Mouse (Mus musculus) C3H10T1/2 (cell line): ENCODE measurements around the gene Gm10600. TPM values are rescaled to one million over a fixed set of nuclear protein-coding genes. Genes with fewer than 3 reads are reported as not detected.

Source experiments
- polyA plus RNA-seq, 2 experiments: library from polyadenylated mRNA; unstranded; fragments of >200 nt; fragmentation: generic; extraction: Trizol; gene quantifications; one replicate each; pipeline ENCODE4 v1.2.1; 2012; ENCODE audit warnings: missing spikeins in 2 of 2

The Gm10600 gene
- polyA plus RNA-seq, result not detected

DNA sequence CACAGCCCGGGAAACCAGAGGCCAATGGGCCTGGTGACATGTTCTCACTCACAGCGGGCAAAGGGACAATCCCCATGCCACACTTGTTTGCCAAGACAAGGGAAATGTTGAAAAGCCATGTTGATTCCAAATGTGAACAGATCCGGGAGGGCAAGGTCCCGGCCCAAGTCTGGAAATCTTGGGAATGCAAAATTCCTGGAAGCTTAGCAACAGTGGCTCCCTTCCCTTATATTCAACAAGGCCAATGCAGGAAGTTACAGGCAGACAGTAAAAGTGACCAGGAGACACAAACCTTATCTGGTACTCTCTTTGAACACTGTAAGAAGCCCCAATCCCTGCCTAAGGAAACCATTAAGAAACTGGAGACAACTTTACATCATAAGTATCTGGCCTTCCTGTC lies at the start of gene Gm10600:
Gene Gm10600, plus strand, starts transcription at position 301 of the 400 bp plus-strand sequence.

DNA sequence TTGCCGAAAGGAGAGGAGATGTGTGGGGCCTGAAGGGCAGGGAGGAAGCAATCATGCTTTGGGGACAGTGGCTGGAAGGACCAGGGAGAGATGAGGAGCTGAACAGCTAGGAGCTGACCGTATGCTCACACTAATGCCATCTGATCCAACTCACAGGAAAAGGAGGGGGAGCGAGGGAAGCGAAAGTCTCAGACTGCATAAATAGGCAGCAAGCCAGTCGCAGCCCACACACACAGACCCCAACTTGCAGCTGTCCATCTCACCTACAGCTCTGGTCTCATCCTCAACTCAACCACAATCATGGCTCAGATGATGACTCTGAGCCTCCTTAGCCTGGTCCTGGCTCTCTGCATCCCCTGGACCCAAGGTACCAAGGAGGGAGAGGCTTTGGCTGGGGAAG lies 15.0 kb downstream of the Gm10600 start, which contains the start of gene Ccl21b:
Gene Ccl21b, plus strand, starts transcription at position 301 of the 400 bp plus-strand sequence.

Other genes starting within 250 kb of the Gm10600 start
- gene Gm21093, start 205.9 kb upstream of the Gm10600 start, polyA plus RNA-seq, result not detected
- gene Gm3893, start 149.4 kb upstream of the Gm10600 start, polyA plus RNA-seq, result not detected
- not detected for gene Gm13304, start 125.8 kb upstream of the Gm10600 start, polyA plus RNA-seq
- gene Gm13306, start 87.2 kb upstream of the Gm10600 start, polyA plus RNA-seq, result not detected
- under 1 TPM in 1 of 2 experiments, not detected in 1; 0.06 TPM for gene Gm13305, start 72.0 kb upstream of the Gm10600 start, polyA plus RNA-seq
- gene Ccl21b, start 15.1 kb downstream of the Gm10600 start, polyA plus RNA-seq, result not detected
- gene Gm21953, start 53.6 kb downstream of the Gm10600 start, polyA plus RNA-seq, result not detected
- not detected for gene Fam205a3, start 77.7 kb downstream of the Gm10600 start, polyA plus RNA-seq
- gene Gm21586, start 198.7 kb downstream of the Gm10600 start, polyA plus RNA-seq, result not detected
- gene Gm2163, start 226.1 kb downstream of the Gm10600 start, polyA plus RNA-seq, result not detected